Mouse (Mus musculus): ENCODE measurements at regions not wholly inside any gene's neighbourhood (a gene's known extent, or its start where the extent isn't known, plus 50 kb on each side); places are given as distances from the start of the nearest gene placed in this dataset.

- TF ChIP-seq GATA1 (IDR thresholded peaks at IDR 0.05; ENCODE audit: borderline replicate concordance, low read length) (no peak), FLI1 (IDR thresholded peaks at IDR 0.05; ENCODE audit: low read length) (no peak)
Observed at GRCm38 (mm10) chr10:9272940-9273339, 387.1 kb upstream of the Sash1 start.

Measured in megakaryocyte, embryonic 14.5 days (primary cell).